Mouse (Mus musculus) MEL (cell line): ENCODE data around the gene Oxct1. TPM values are rescaled to one million over a fixed set of nuclear protein-coding genes. Genes with fewer than 3 reads are reported as not detected.

Source experiments
- DNase-seq: peaks from one replicate; pipeline ENCODE4 v3.0.0; 2011; ENCODE audit warnings: low read depth, low spot score
- H3K27ac ChIP-seq: 2 replicates; pipeline ENCODE4 v1.5.1; 2012; ENCODE audit warnings: low read depth, mild to moderate bottlenecking, control low read depth, low read length, moderate library complexity; ENCODE audit not compliant: control insufficient read depth
- H3K27me3 ChIP-seq, 2 experiments: fragments of 150-350 bp in 1 of 2; sonication (generic) in 1 of 2; 2 replicates each; pipeline ENCODE4 v1.6.1; 2012; ENCODE audit warnings: low read length in 2 of 2, mild to moderate bottlenecking in 2 of 2, improper control_type of control experiment in 1 of 2, moderate library complexity in 1 of 2; ENCODE audit not compliant: insufficient read depth in 2 of 2, control insufficient read depth in 1 of 2
- H3K36me3 ChIP-seq, 2 experiments: 2 replicates each; pipeline ENCODE4 v1.6.1; 2012 to 2014; ENCODE audit warnings: low read length in 2 of 2, improper control_type of control experiment in 1 of 2, inconsistent platforms in 1 of 2, mild to moderate bottlenecking in 1 of 2; ENCODE audit not compliant: insufficient read depth in 2 of 2, control insufficient read depth in 1 of 2
- H3K4me1 ChIP-seq, 2 experiments: fragments of 150-350 bp in 1 of 2; sonication (generic) in 1 of 2; 2 replicates each; pipeline ENCODE4 v1.6.1; 2012; ENCODE audit warnings: low read length in 2 of 2, improper control_type of control experiment in 1 of 2, mild to moderate bottlenecking in 1 of 2; ENCODE audit not compliant: insufficient read depth in 2 of 2, control insufficient read depth in 1 of 2
- H3K4me3 ChIP-seq, 2 experiments: fragments of 150-350 bp in 1 of 2; sonication (generic) in 1 of 2; 2 replicates each; pipeline ENCODE4 v1.5.1; 2012; ENCODE audit warnings: low read depth in 2 of 2, low read length in 2 of 2, mild to moderate bottlenecking in 2 of 2, moderate library complexity in 2 of 2, control low read depth in 1 of 2, improper control_type of control experiment in 1 of 2; ENCODE audit not compliant: control insufficient read depth in 1 of 2, insufficient read depth in 1 of 2
- H3K79me2 ChIP-seq: 2 replicates; pipeline ENCODE4 v1.6.1; 2012; ENCODE audit warnings: mild to moderate bottlenecking, low read length, moderate library complexity; ENCODE audit not compliant: control insufficient read depth, poor library complexity, insufficient read depth
- H3K9ac ChIP-seq: 2 replicates; pipeline ENCODE4 v1.6.1; 2012; ENCODE audit warnings: low read depth, mild to moderate bottlenecking, control low read depth, low read length, moderate library complexity; ENCODE audit not compliant: control insufficient read depth, poor library complexity, severe bottlenecking
- H3K9me3 ChIP-seq: fragments of 150-350 bp; sonication (generic); replicated peaks from 2 replicates; pipeline ENCODE4 v1.6.1; 2012; ENCODE audit warnings: mild to moderate bottlenecking, low read length, improper control_type of control experiment, moderate library complexity; ENCODE audit not compliant: insufficient read depth
- BHLHE40 ChIP-seq: IDR thresholded peaks from 2 replicates; pipeline ENCODE4 v1.6.1; 2012; ENCODE audit warnings: low read depth, mild to moderate bottlenecking, inconsistent platforms, low read length, improper control_type of control experiment, borderline replicate concordance
- EP300 ChIP-seq, 2 experiments: IDR thresholded peaks; 2 replicates each; pipeline ENCODE4 v1.6.1; 2011; ENCODE audit warnings: improper control_type of control experiment in 2 of 2, low read length in 2 of 2, low read depth in 1 of 2, mild to moderate bottlenecking in 1 of 2
- ETS1 ChIP-seq: IDR thresholded peaks from 2 replicates; pipeline ENCODE4 v1.6.1; 2012; ENCODE audit warnings: low read depth, mild to moderate bottlenecking, inconsistent platforms, low read length, improper control_type of control experiment, moderate library complexity
- HCFC1 ChIP-seq: IDR thresholded peaks from 2 replicates; pipeline ENCODE4 v1.6.1; 2012; ENCODE audit warnings: low read depth, mild to moderate bottlenecking, inconsistent platforms, low read length, improper control_type of control experiment, moderate library complexity
- MEF2A ChIP-seq: IDR thresholded peaks from 2 replicates; pipeline ENCODE4 v1.6.1; 2014; ENCODE audit warnings: low read depth, mild to moderate bottlenecking, inconsistent platforms, low read length, improper control_type of control experiment; ENCODE audit not compliant: poor library complexity, insufficient replicate concordance, severe bottlenecking; ENCODE audit errors: extremely low read depth
- NRF1 ChIP-seq: IDR thresholded peaks from 2 replicates; pipeline ENCODE4 v1.6.1; 2014; ENCODE audit warnings: low read depth, mild to moderate bottlenecking, inconsistent platforms, low read length, improper control_type of control experiment, moderate library complexity; ENCODE audit not compliant: poor library complexity, insufficient read depth, severe bottlenecking
- POLR2A ChIP-seq, 2 experiments: IDR thresholded peaks; 2 replicates each; pipeline ENCODE4 v1.6.1; 2011 to 2012; ENCODE audit warnings: low read length in 2 of 2, mild to moderate bottlenecking in 2 of 2, control low read depth in 1 of 2, improper control_type of control experiment in 1 of 2, low read depth in 1 of 2, moderate library complexity in 1 of 2; ENCODE audit not compliant: control insufficient read depth in 1 of 2, insufficient read depth in 1 of 2, poor library complexity in 1 of 2
- POLR2AphosphoS2 ChIP-seq: IDR thresholded peaks from 2 replicates; pipeline ENCODE4 v1.6.1; 2011; ENCODE audit warnings: low read length, improper control_type of control experiment
- POLR2AphosphoS5 ChIP-seq: IDR thresholded peaks from 2 replicates; pipeline ENCODE4 v1.6.1; 2012; ENCODE audit warnings: low read depth, borderline replicate concordance, mild to moderate bottlenecking, inconsistent platforms, low read length, moderate library complexity, mixed read lengths
- RCOR1 ChIP-seq: IDR thresholded peaks from 2 replicates; pipeline ENCODE4 v1.6.1; 2012; ENCODE audit warnings: low read depth, mild to moderate bottlenecking, inconsistent platforms, low read length, improper control_type of control experiment
- SIN3A ChIP-seq: IDR thresholded peaks from 2 replicates; pipeline ENCODE4 v1.6.1; 2012; ENCODE audit warnings: low read length, improper control_type of control experiment, inconsistent platforms
- TAL1 ChIP-seq: IDR thresholded peaks from 2 replicates; pipeline ENCODE4 v1.6.1; 2012; ENCODE audit warnings: mild to moderate bottlenecking, inconsistent platforms, low read length, moderate library complexity, mixed read lengths
- TCF12 ChIP-seq: IDR thresholded peaks from 2 replicates; pipeline ENCODE4 v1.6.1; 2014; ENCODE audit warnings: low read depth, mild to moderate bottlenecking, inconsistent platforms, low read length, improper control_type of control experiment, moderate library complexity
- UBTF ChIP-seq: IDR thresholded peaks from 2 replicates; pipeline ENCODE4 v1.6.1; 2012; ENCODE audit warnings: low read depth, mild to moderate bottlenecking, inconsistent platforms, low read length, improper control_type of control experiment, moderate library complexity, borderline replicate concordance; ENCODE audit not compliant: insufficient read depth
- ZC3H11A ChIP-seq: IDR thresholded peaks from 2 replicates; pipeline ENCODE4 v1.6.1; 2012; ENCODE audit warnings: low read depth, mild to moderate bottlenecking, inconsistent platforms, low read length, improper control_type of control experiment
- ZKSCAN1 ChIP-seq: IDR thresholded peaks from 2 replicates; pipeline ENCODE4 v1.6.1; 2012; ENCODE audit warnings: low read depth, mild to moderate bottlenecking, inconsistent platforms, low read length, improper control_type of control experiment, moderate library complexity
- ZNF384 ChIP-seq: IDR thresholded peaks from 2 replicates; pipeline ENCODE4 v1.6.1; 2012; ENCODE audit warnings: low read depth, mild to moderate bottlenecking, inconsistent platforms, low read length, improper control_type of control experiment
- polyA plus RNA-seq, 2 experiments: library from polyadenylated mRNA; stranded (reverse) in 1 of 2; unstranded in 1 of 2; fragments of >175 nt in 1 of 2; fragments of >200 nt in 1 of 2; gene quantifications; 2 replicates each; pipeline versions ENCODE4 v1.2.1 to v1.2.4; 2012; ENCODE audit warnings: low replicate concordance in 2 of 2, low read depth in 1 of 2; ENCODE audit not compliant: insufficient read length in 2 of 2, insufficient read depth in 1 of 2, missing spikeins in 1 of 2
- total RNA-seq: library from RNA; depleted of rRNA; stranded (reverse); fragments of 300-350 nt; gene quantifications from 2 replicates; pipeline ENCODE4 v1.2.3, GENCODE M21; 2012

The Oxct1 gene
- total and polyA plus RNA-seq, 3 experiments = 112 to 168 TPM; not detected in 1

DNA sequence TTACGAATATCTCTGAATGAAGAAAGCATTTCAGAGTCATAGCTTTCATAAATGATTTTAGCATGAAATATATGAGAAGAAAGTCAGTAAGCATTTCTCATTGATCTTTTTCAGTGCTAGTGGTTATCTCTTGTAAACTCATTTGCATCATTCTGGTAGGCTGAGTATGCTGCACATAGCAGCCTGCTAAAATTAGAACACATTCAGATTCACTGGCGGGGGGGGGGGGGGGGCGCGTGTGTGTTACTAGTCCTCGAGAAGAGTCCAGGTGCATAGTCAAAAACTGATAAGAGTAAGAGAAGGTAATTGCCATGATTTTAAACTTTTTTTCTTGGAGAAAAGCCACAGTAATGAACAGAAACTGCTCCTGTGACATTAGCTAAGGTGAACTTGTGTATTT, 52.6 kb downstream of the Oxct1 start:
- no peak for TF ChIP-seq BHLHE40
- no peak for TF ChIP-seq UBTF
- no peak for TF ChIP-seq SIN3A
- TF ChIP-seq ETS1 = no peak
- TF ChIP-seq TCF12 = no peak
- TF ChIP-seq EP300 (IDR thresholded peaks at IDR 0.05; ENCODE audit: low read depth in 1 of 2, low read length in 2 of 2) = no peak
- TF ChIP-seq POLR2A (IDR thresholded peaks at IDR 0.05; ENCODE audit: control insufficient read depth in 1 of 2, insufficient read depth in 1 of 2, low read depth in 1 of 2, low read length in 2 of 2, poor library complexity in 1 of 2) = no peak
- no peak for TF ChIP-seq POLR2AphosphoS5
- no peak for TF ChIP-seq TAL1
- TF ChIP-seq MEF2A = no peak
- TF ChIP-seq RCOR1 = no peak
- TF ChIP-seq HCFC1 = no peak
- no peak for TF ChIP-seq NRF1
- TF ChIP-seq ZC3H11A = no peak
- H3K79me2 ChIP-seq = no peaks in the 10 kb centered on the region
- no peaks in the 10 kb centered on the region for H3K4me1 ChIP-seq
- H3K27ac ChIP-seq = no peak overlapping the region
- no peaks in the 10 kb centered on the region for H3K9me3 ChIP-seq
- no peak overlapping the region for H3K4me3 ChIP-seq
- no peak overlapping the region for H3K9ac ChIP-seq
- no peaks in the 10 kb centered on the region for H3K27me3 ChIP-seq
- no peaks in the 10 kb centered on the region; a peak in 1 of 4 replicates for H3K36me3 ChIP-seq
- DNase-seq = no peak

GRCm38 (mm10) chr15:4079425-4080189, 53.4 kb downstream of the Oxct1 start:
- no peak overlapping the region for H3K27ac ChIP-seq
- H3K9ac ChIP-seq = no peak overlapping the region
- no peak for DNase-seq
- H3K9me3 ChIP-seq = no peaks in the 10 kb centered on the region
- H3K36me3 ChIP-seq = no peaks in the 10 kb centered on the region; a peak in 1 of 4 replicates
- H3K79me2 ChIP-seq = no peaks in the 10 kb centered on the region
- no peaks in the 10 kb centered on the region for H3K4me1 ChIP-seq
- no peak overlapping the region for H3K4me3 ChIP-seq
- no peak for TF ChIP-seq POLR2AphosphoS2
- no peak for TF ChIP-seq ZNF384
- TF ChIP-seq ZKSCAN1 = peak; percentile 48; the same call in 1 of the 2 replicates
- H3K27me3 ChIP-seq = no peaks in the 10 kb centered on the region
